Mouse (Mus musculus) hindbrain, embryonic 11.5 days (tissue): ENCODE data around the gene Twistnb. TPM values are rescaled to one million over a fixed set of nuclear protein-coding genes. Genes with fewer than 3 reads are reported as not detected.

Experiments used
- ATAC-seq: fragments of 200-750 bp; cut with Nextera tagmentation; 2 replicates; pipeline ENCODE4 v1.8.0; 2017; ENCODE audit warnings: mild to moderate bottlenecking, moderate TSS enrichment, moderate library complexity; ENCODE audit not compliant: low FRiP score
- DNase-seq: peaks from one replicate; pipeline ENCODE4 v3.0.0-alpha.2; 2015; ENCODE audit warnings: low spot score
- H3K27ac ChIP-seq: fragments of 300-500 bp; sonication (generic); 2 replicates; pipeline ENCODE4 v1.5.1; 2014; ENCODE audit warnings: mild to moderate bottlenecking, low read depth, low read length
- H3K27me3 ChIP-seq: fragments of 300-500 bp; sonication (generic); 2 replicates; pipeline ENCODE4 v1.6.1; 2014; ENCODE audit warnings: mild to moderate bottlenecking, low read length, moderate library complexity, mixed read lengths; ENCODE audit not compliant: control insufficient read depth, insufficient read depth
- H3K36me3 ChIP-seq: fragments of 300-500 bp; sonication (generic); 2 replicates; pipeline ENCODE4 v1.6.1; 2014; ENCODE audit warnings: mild to moderate bottlenecking, low read length, moderate library complexity, mixed read lengths; ENCODE audit not compliant: control insufficient read depth, insufficient read depth
- H3K4me1 ChIP-seq: fragments of 300-500 bp; sonication (generic); replicated peaks from 2 replicates; pipeline ENCODE4 v1.6.1; 2014; ENCODE audit warnings: low read length, mixed read lengths; ENCODE audit not compliant: control insufficient read depth, insufficient read depth
- H3K4me2 ChIP-seq: fragments of 300-500 bp; sonication (generic); replicated peaks from 2 replicates; pipeline ENCODE4 v1.6.1; 2014; ENCODE audit warnings: mild to moderate bottlenecking, low read depth, low read length
- H3K4me3 ChIP-seq: fragments of 300-500 bp; sonication (generic); 2 replicates; pipeline ENCODE4 v1.5.1; 2014; ENCODE audit warnings: low read depth, low read length
- H3K9ac ChIP-seq: fragments of 300-500 bp; sonication (generic); 2 replicates; pipeline ENCODE4 v1.6.1; 2014; ENCODE audit warnings: low read depth, low read length
- H3K9me3 ChIP-seq: fragments of 300-500 bp; sonication (generic); 2 replicates; pipeline ENCODE4 v1.6.1; 2016; ENCODE audit warnings: low read length; ENCODE audit not compliant: control insufficient read depth
- WGBS: fragments of 180-500 bp; shearing (Covaris S2); extraction: QIAGEN DNeasy Blood & Tissue Kit; methylation state at CpG from one replicate; pipeline ENCODE4 v1.1.7; 2014; 5-methylcytosine and 5-hydroxymethylcytosine counted together
- polyA plus RNA-seq: library from polyadenylated mRNA; unstranded; fragments of >200 nt; fragmentation: Nextera tagmentation; extraction: Ambion mirVana; gene quantifications from 2 replicates; pipeline ENCODE4 v1.2.1, GENCODE M21; 2014

Gene Twistnb
- polyA plus RNA-seq = 43.5 and 47.5 TPM in 2 replicates

- H3K36me3 ChIP-seq = no peaks in the 10 kb centered on the region
- H3K4me1 ChIP-seq = no peaks in the 10 kb centered on the region; the same call in 1 of the 2 replicates
- H3K27me3 ChIP-seq = no peaks in the 10 kb centered on the region
- H3K4me2 ChIP-seq = peak within 1 kb of the TSS; percentile 63
- 1% methylated on average over 59 of the region's 66 CpGs for WGBS
- DNase-seq (peak; percentile 98), ATAC-seq (peak; percentile 98)
- peak within 1 kb of the TSS; percentile 85 for H3K9ac ChIP-seq
- peak within 1 kb of the TSS; percentile 97 for H3K4me3 ChIP-seq
- H3K9me3 ChIP-seq = no peaks in the 10 kb centered on the region
- peak within 1 kb of the TSS; percentile 53; the same call in 1 of the 2 replicates for H3K27ac ChIP-seq
Measured at GRCm38 (mm10) chr12:33429387-33430160, at the start of gene Twistnb. Gene Twistnb, plus strand, starts transcription at chr12:33429635.

- Histone ChIP-seq H3K9me3 (no peaks in the 10 kb centered on the region), H3K9ac (no peak overlapping the region), H3K4me3 (no peak overlapping the region), H3K27ac (no peak overlapping the region), H3K4me2 (no peak overlapping the region), H3K4me1 (no peaks in the 10 kb centered on the region), H3K27me3 (0 out of 2 replicates have a peak, but pooled peaks cover 2% of the 10 kb centered on the region), H3K36me3 (no peaks in the 10 kb centered on the region)
- peak; percentile 81; the same call in 1 of the 2 replicates for ATAC-seq
- peak; percentile 87 for DNase-seq
- 11% methylated on average over 5 of the region's 5 CpGs for WGBS
Measured at GRCm38 (mm10) chr12:33388842-33389241, 40.6 kb upstream of the Twistnb start.

GRCm38 (mm10) chr12:33390844-33391560, 38.4 kb upstream of the Twistnb start:
- no peak for ATAC-seq

GRCm38 (mm10) chr12:33394804-33395623, 34.4 kb upstream of the Twistnb start, which contains the start of gene Efcab10:
Gene Efcab10, plus strand, starts transcription at chr12:33394854.
- peak within 1 kb of the TSS; percentile 49 for H3K4me2 ChIP-seq
- WGBS = 10% methylated on average over 24 of the region's 24 CpGs
- ATAC-seq = peak; percentile 85
- H3K4me3 ChIP-seq = peak within 1 kb of the TSS; percentile 29
- H3K27me3 ChIP-seq = no peaks in the 10 kb centered on the region
- H3K9ac ChIP-seq = peak within 1 kb of the TSS; percentile 44
- H3K36me3 ChIP-seq = no peaks in the 10 kb centered on the region
- no peaks in the 10 kb centered on the region for H3K9me3 ChIP-seq
- H3K4me1 ChIP-seq = no peaks in the 10 kb centered on the region
- DNase-seq = peak; percentile 73
- H3K27ac ChIP-seq = peak within 1 kb of the TSS; percentile 7; the same call in 1 of the 2 replicates

More at GRCm38 (mm10) chr12:33390844-33391560, 38.4 kb upstream of the Twistnb start:
- Histone ChIP-seq H3K27me3 (0 out of 2 replicates have a peak, but pooled peaks cover 2% of the 10 kb centered on the region), H3K36me3 (no peaks in the 10 kb centered on the region), H3K4me1 (no peaks in the 10 kb centered on the region), H3K4me2 (no peak overlapping the region), H3K9ac (no peak overlapping the region), H3K27ac (no peak overlapping the region), H3K9me3 (no peaks in the 10 kb centered on the region), H3K4me3 (no peak overlapping the region)
- WGBS = 83% methylated on average over 2 of the region's 2 CpGs
- DNase-seq = no peak

GRCm38 (mm10) chr12:33403265-33403693, 26.2 kb upstream of the Twistnb start:
- 0 out of 2 replicates have a peak, but pooled peaks cover 2% of the 10 kb centered on the region for H3K4me1 ChIP-seq
- no peak overlapping the region for H3K4me3 ChIP-seq
- no peak overlapping the region for H3K27ac ChIP-seq
- DNase-seq (no peak), ATAC-seq (no peak)
- no peaks in the 10 kb centered on the region for H3K36me3 ChIP-seq
- H3K4me2 ChIP-seq = no peak overlapping the region
- H3K9ac ChIP-seq = no peak overlapping the region
- WGBS = 68% methylated on average over 7 of the region's 7 CpGs
- no peaks in the 10 kb centered on the region for H3K27me3 ChIP-seq
- no peaks in the 10 kb centered on the region for H3K9me3 ChIP-seq

- ATAC-seq (no peak), DNase-seq (no peak)
- 68% methylated on average over 5 of the region's 5 CpGs for WGBS
- no peak overlapping the region for H3K27ac ChIP-seq
- no peaks in the 10 kb centered on the region for H3K27me3 ChIP-seq
- no peak overlapping the region for H3K9ac ChIP-seq
- no peak overlapping the region for H3K4me2 ChIP-seq
- no peaks in the 10 kb centered on the region for H3K9me3 ChIP-seq
- H3K4me1 ChIP-seq = 0 out of 2 replicates have a peak, but pooled peaks cover 2% of the 10 kb centered on the region
- no peak overlapping the region for H3K4me3 ChIP-seq
- no peaks in the 10 kb centered on the region for H3K36me3 ChIP-seq
Measured at GRCm38 (mm10) chr12:33404996-33405395, 24.4 kb upstream of the Twistnb start.

GRCm38 (mm10) chr12:33405398-33406026, 23.9 kb upstream of the Twistnb start:
- Histone ChIP-seq H3K4me1 (0 out of 2 replicates have a peak, but pooled peaks cover 2% of the 10 kb centered on the region), H3K9me3 (no peaks in the 10 kb centered on the region), H3K4me2 (no peak overlapping the region), H3K9ac (peak overlapping the region; percentile 23; the same call in 1 of the 2 replicates), H3K27ac (no peak overlapping the region), H3K27me3 (no peaks in the 10 kb centered on the region), H3K36me3 (no peaks in the 10 kb centered on the region), H3K4me3 (no peak overlapping the region)
- WGBS = 41% methylated on average over 6 of the region's 6 CpGs
- peak; percentile 65 for ATAC-seq
- DNase-seq = no peak
